Mouse (Mus musculus) thymus, adult 2 months (tissue): ENCODE results near the gene Rimbp3.

Source experiments
- CTCF ChIP-seq: fragments of 200-500 bp; IDR thresholded peaks from 2 replicates; pipeline ENCODE4 v1.5.1; 2012; ENCODE audit warnings: mild to moderate bottlenecking, control low read depth, low read length, moderate library complexity, borderline replicate concordance; ENCODE audit not compliant: control insufficient read depth, poor library complexity, insufficient read depth; ENCODE audit errors: extremely low read depth
- POLR2A ChIP-seq: fragments of 200-500 bp; IDR thresholded peaks from 2 replicates; pipeline ENCODE4 v1.6.1; 2012; ENCODE audit warnings: mild to moderate bottlenecking, low read length, control low read depth, moderate library complexity; ENCODE audit not compliant: control insufficient read depth, poor library complexity, insufficient read depth; ENCODE audit errors: extremely low read depth

DNA sequence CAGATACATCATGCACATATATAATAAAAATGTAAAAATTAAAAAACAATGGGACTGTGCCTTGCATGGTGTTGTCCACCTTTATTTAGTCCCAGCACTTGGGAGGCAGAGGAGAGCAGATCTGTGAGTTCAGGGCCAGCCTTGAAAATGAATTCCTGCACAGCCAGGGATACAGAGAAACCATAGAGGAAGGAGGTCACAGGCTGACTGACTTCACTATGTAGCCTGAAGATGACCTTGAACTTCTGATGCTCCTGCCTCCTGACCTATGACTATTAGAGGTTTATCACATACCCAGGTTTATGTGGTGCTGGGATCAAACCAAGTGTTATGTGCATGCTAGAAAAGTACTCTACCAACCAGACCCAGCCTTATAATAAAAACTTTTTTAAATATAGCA is 22.9 kb upstream of the Rimbp3 start:
- TF ChIP-seq POLR2A, result no peak
- TF ChIP-seq CTCF, result no peak
